Mouse (Mus musculus): ENCODE measurements around the gene Tmem233. TPM values are rescaled to one million over a fixed set of nuclear protein-coding genes. Genes with fewer than 3 reads are reported as not detected.

The Tmem233 gene
- polyA plus RNA-seq, 1 experiment from 2014 or later = not detected

GRCm38 (mm10) chr5:116049821-116050220 lies 33.2 kb downstream of the Tmem233 start:
- WGBS = 77% methylated on average over 4 of the region's 4 CpGs
- no peak for ATAC-seq
- H3K27ac ChIP-seq = no peak overlapping the region

GRCm38 (mm10) chr5:116048321-116048720 lies 34.7 kb downstream of the Tmem233 start:
- WGBS = 95% methylated on average over 3 of the region's 3 CpGs
- no peaks in the 10 kb centered on the region for H3K36me3 ChIP-seq

More at GRCm38 (mm10) chr5:116049821-116050220, 33.2 kb downstream of the Tmem233 start:
- Histone ChIP-seq H3K4me3 (replicated peaks) (no peak overlapping the region), H3K9me3 (no peaks in the 10 kb centered on the region), H3K4me2 (replicated peaks) (no peak overlapping the region), H3K4me1 (replicated peaks) (no peaks in the 10 kb centered on the region), H3K27me3 (replicated peaks) (no peaks in the 10 kb centered on the region), H3K9ac (no peak overlapping the region), H3K36me3 (no peaks in the 10 kb centered on the region)

GRCm38 (mm10) chr5:116046246-116046645 lies 36.8 kb downstream of the Tmem233 start:
- Histone ChIP-seq H3K9ac (no peak overlapping the region), H3K9me3 (no peaks in the 10 kb centered on the region), H3K27me3 (replicated peaks) (no peaks in the 10 kb centered on the region; the same call in 1 of the 2 replicates), H3K4me2 (replicated peaks) (no peak overlapping the region), H3K36me3 (no peaks in the 10 kb centered on the region), H3K4me3 (replicated peaks) (no peak overlapping the region), H3K27ac (no peak overlapping the region), H3K4me1 (replicated peaks) (no peaks in the 10 kb centered on the region)
- WGBS = 77% methylated on average over 4 of the region's 4 CpGs
- ATAC-seq = no peak

More at GRCm38 (mm10) chr5:116048321-116048720, 34.7 kb downstream of the Tmem233 start:
- H3K4me2 ChIP-seq (replicated peaks) = no peak overlapping the region
- no peaks in the 10 kb centered on the region for H3K9me3 ChIP-seq
- H3K9ac ChIP-seq = no peak overlapping the region
- no peaks in the 10 kb centered on the region for H3K27me3 ChIP-seq (replicated peaks)
- H3K4me3 ChIP-seq (replicated peaks) = no peak overlapping the region
- H3K4me1 ChIP-seq (replicated peaks) = no peaks in the 10 kb centered on the region
- no peak for ATAC-seq
- H3K27ac ChIP-seq = no peak overlapping the region

- Histone ChIP-seq H3K4me3 (replicated peaks) (no peak overlapping the region), H3K4me2 (replicated peaks) (no peak overlapping the region), H3K4me1 (replicated peaks) (no peaks in the 10 kb centered on the region), H3K36me3 (no peaks in the 10 kb centered on the region), H3K27ac (no peak overlapping the region), H3K27me3 (replicated peaks) (no peaks in the 10 kb centered on the region; the same call in 1 of the 2 replicates), H3K9ac (no peak overlapping the region), H3K9me3 (no peaks in the 10 kb centered on the region)
- WGBS = 87% methylated on average over 8 of the region's 8 CpGs
- ATAC-seq = no peak
Observed at GRCm38 (mm10) chr5:116045581-116045980, 37.5 kb downstream of the Tmem233 start.

- no peak overlapping the region for H3K27ac ChIP-seq
- H3K4me1 ChIP-seq (replicated peaks) = no peaks in the 10 kb centered on the region
- no peaks in the 10 kb centered on the region; the same call in 1 of the 2 replicates for H3K27me3 ChIP-seq (replicated peaks)
- ATAC-seq = no peak
- H3K4me2 ChIP-seq (replicated peaks) = no peak overlapping the region
- H3K36me3 ChIP-seq = no peaks in the 10 kb centered on the region
- H3K4me3 ChIP-seq (replicated peaks) = no peak overlapping the region
- 71% methylated on average over 7 of the region's 7 CpGs for WGBS
- no peak overlapping the region for H3K9ac ChIP-seq
- H3K9me3 ChIP-seq = no peaks in the 10 kb centered on the region
Observed at GRCm38 (mm10) chr5:116042241-116042640, 40.8 kb downstream of the Tmem233 start.

- Histone ChIP-seq H3K9ac (no peak overlapping the region), H3K9me3 (no peaks in the 10 kb centered on the region), H3K27me3 (replicated peaks) (peaks cover 9% of the 10 kb centered on the region; the same call in 1 of the 2 replicates), H3K36me3 (no peaks in the 10 kb centered on the region), H3K4me2 (replicated peaks) (peak overlapping the region; percentile 48), H3K27ac (no peak overlapping the region), H3K4me3 (replicated peaks) (0 out of 2 replicates have a peak overlapping the region, but pooled peaks have one; percentile 6), H3K4me1 (replicated peaks) (no peaks in the 10 kb centered on the region)
- 21% methylated on average over 11 of the region's 11 CpGs for WGBS
- no peak for ATAC-seq
Observed at GRCm38 (mm10) chr5:116039706-116040105, 43.3 kb downstream of the Tmem233 start.

GRCm38 (mm10) chr5:116037731-116038130 lies 45.3 kb downstream of the Tmem233 start:
- 57% methylated on average over 12 of the region's 12 CpGs for WGBS
- Histone ChIP-seq H3K9ac (no peak overlapping the region), H3K36me3 (no peaks in the 10 kb centered on the region), H3K27me3 (replicated peaks) (peaks cover 9% of the 10 kb centered on the region; the same call in 1 of the 2 replicates), H3K9me3 (no peaks in the 10 kb centered on the region), H3K4me2 (replicated peaks) (no peak overlapping the region), H3K4me1 (replicated peaks) (no peaks in the 10 kb centered on the region), H3K27ac (no peak overlapping the region), H3K4me3 (replicated peaks) (no peak overlapping the region)
- ATAC-seq = no peak

- no peak for ATAC-seq
- no peak overlapping the region for H3K4me2 ChIP-seq (replicated peaks)
- no peaks in the 10 kb centered on the region for H3K9me3 ChIP-seq
- no peak overlapping the region for H3K4me3 ChIP-seq (replicated peaks)
- WGBS = 63% methylated on average over 16 of the region's 16 CpGs
- no peaks in the 10 kb centered on the region for H3K4me1 ChIP-seq (replicated peaks)
- H3K27me3 ChIP-seq (replicated peaks) = peaks cover 9% of the 10 kb centered on the region; the same call in 1 of the 2 replicates
- H3K27ac ChIP-seq = no peak overlapping the region
- no peak overlapping the region for H3K9ac ChIP-seq
- H3K36me3 ChIP-seq = no peaks in the 10 kb centered on the region
Observed at GRCm38 (mm10) chr5:116036465-116036864, 46.6 kb downstream of the Tmem233 start.

GRCm38 (mm10) chr5:116031190-116031577 lies 51.9 kb downstream of the Tmem233 start:
- H3K4me3 ChIP-seq (replicated peaks) = no peak overlapping the region
- no peaks in the 10 kb centered on the region for H3K4me1 ChIP-seq (replicated peaks)
- peak overlapping the region; percentile 30; the same call in 1 of the 2 replicates for H3K4me2 ChIP-seq (replicated peaks)
- H3K36me3 ChIP-seq = no peaks in the 10 kb centered on the region
- H3K9me3 ChIP-seq = no peaks in the 10 kb centered on the region
- peaks cover 9% of the 10 kb centered on the region; the same call in 1 of the 2 replicates for H3K27me3 ChIP-seq (replicated peaks)
- 3% methylated on average over 14 of the region's 14 CpGs for WGBS
- H3K27ac ChIP-seq = no peak overlapping the region
- ATAC-seq = no peak; the same call in 1 of the 2 replicates
- no peak overlapping the region for H3K9ac ChIP-seq

- whole genome bisulfite sequencing = 6% methylated on average over 19 of the region's 19 CpGs
- ATAC-seq = no peak
Observed at GRCm38 (mm10) chr5:116030566-116031189, 52.4 kb downstream of the Tmem233 start.

GRCm38 (mm10) chr5:116029071-116029470 lies 54.0 kb downstream of the Tmem233 start:
- 71% methylated on average over 7 of the region's 7 CpGs for WGBS
- H3K36me3 ChIP-seq = no peaks in the 10 kb centered on the region
- H3K4me3 ChIP-seq (replicated peaks) = no peak overlapping the region
- H3K27ac ChIP-seq = no peak overlapping the region
- no peak overlapping the region for H3K9ac ChIP-seq
- no peak overlapping the region for H3K4me2 ChIP-seq (replicated peaks)
- no peak for ATAC-seq
- H3K9me3 ChIP-seq = no peaks in the 10 kb centered on the region
- no peaks in the 10 kb centered on the region for H3K4me1 ChIP-seq (replicated peaks)
- peaks cover 5% of the 10 kb centered on the region; the same call in 1 of the 2 replicates for H3K27me3 ChIP-seq (replicated peaks)

More at GRCm38 (mm10) chr5:116030566-116031189, 52.4 kb downstream of the Tmem233 start:
- H3K4me2 ChIP-seq (replicated peaks) = peak overlapping the region; percentile 14; the same call in 1 of the 2 replicates
- H3K9me3 ChIP-seq = no peaks in the 10 kb centered on the region
- H3K27ac ChIP-seq = no peak overlapping the region
- H3K9ac ChIP-seq = no peak overlapping the region
- no peaks in the 10 kb centered on the region for H3K36me3 ChIP-seq
- H3K4me3 ChIP-seq (replicated peaks) = no peak overlapping the region
- peaks cover 5% of the 10 kb centered on the region; the same call in 1 of the 2 replicates for H3K27me3 ChIP-seq (replicated peaks)
- H3K4me1 ChIP-seq (replicated peaks) = no peaks in the 10 kb centered on the region

- Histone ChIP-seq H3K9ac (no peak overlapping the region), H3K27me3 (replicated peaks) (peaks cover 5% of the 10 kb centered on the region; the same call in 1 of the 2 replicates), H3K4me2 (replicated peaks) (no peak overlapping the region), H3K4me1 (replicated peaks) (peaks cover 15% of the 10 kb centered on the region), H3K36me3 (no peaks in the 10 kb centered on the region), H3K27ac (no peak overlapping the region), H3K4me3 (replicated peaks) (no peak overlapping the region), H3K9me3 (no peaks in the 10 kb centered on the region)
- ATAC-seq = no peak; the same call in 1 of the 2 replicates
- 85% methylated on average over 14 of the region's 14 CpGs for whole genome bisulfite sequencing
Observed at GRCm38 (mm10) chr5:116026561-116026960, 56.5 kb downstream of the Tmem233 start.

GRCm38 (mm10) chr5:116026107-116026506 lies 56.9 kb downstream of the Tmem233 start:
- Histone ChIP-seq H3K4me2 (replicated peaks) (no peak overlapping the region), H3K27me3 (replicated peaks) (peaks cover 5% of the 10 kb centered on the region; the same call in 1 of the 2 replicates), H3K27ac (no peak overlapping the region), H3K9me3 (no peaks in the 10 kb centered on the region), H3K4me3 (replicated peaks) (no peak overlapping the region), H3K36me3 (peaks cover 3% of the 10 kb centered on the region; the same call in 1 of the 2 replicates), H3K4me1 (replicated peaks) (peaks cover 15% of the 10 kb centered on the region), H3K9ac (no peak overlapping the region)
- ATAC-seq = no peak
- WGBS = 86% methylated on average over 5 of the region's 5 CpGs

All from intestine, embryonic 15.5 days (tissue).